Mouse (Mus musculus): ENCODE data around the gene Tyms. TPM values are rescaled to one million over a fixed set of nuclear protein-coding genes. Genes with fewer than 3 reads are reported as not detected.

Tyms gene
- 117 and 142 TPM in 2 replicates for polyA plus RNA-seq (2014; fragmentation: Nextera tagmentation; extraction: Ambion mirVana)

DNA sequence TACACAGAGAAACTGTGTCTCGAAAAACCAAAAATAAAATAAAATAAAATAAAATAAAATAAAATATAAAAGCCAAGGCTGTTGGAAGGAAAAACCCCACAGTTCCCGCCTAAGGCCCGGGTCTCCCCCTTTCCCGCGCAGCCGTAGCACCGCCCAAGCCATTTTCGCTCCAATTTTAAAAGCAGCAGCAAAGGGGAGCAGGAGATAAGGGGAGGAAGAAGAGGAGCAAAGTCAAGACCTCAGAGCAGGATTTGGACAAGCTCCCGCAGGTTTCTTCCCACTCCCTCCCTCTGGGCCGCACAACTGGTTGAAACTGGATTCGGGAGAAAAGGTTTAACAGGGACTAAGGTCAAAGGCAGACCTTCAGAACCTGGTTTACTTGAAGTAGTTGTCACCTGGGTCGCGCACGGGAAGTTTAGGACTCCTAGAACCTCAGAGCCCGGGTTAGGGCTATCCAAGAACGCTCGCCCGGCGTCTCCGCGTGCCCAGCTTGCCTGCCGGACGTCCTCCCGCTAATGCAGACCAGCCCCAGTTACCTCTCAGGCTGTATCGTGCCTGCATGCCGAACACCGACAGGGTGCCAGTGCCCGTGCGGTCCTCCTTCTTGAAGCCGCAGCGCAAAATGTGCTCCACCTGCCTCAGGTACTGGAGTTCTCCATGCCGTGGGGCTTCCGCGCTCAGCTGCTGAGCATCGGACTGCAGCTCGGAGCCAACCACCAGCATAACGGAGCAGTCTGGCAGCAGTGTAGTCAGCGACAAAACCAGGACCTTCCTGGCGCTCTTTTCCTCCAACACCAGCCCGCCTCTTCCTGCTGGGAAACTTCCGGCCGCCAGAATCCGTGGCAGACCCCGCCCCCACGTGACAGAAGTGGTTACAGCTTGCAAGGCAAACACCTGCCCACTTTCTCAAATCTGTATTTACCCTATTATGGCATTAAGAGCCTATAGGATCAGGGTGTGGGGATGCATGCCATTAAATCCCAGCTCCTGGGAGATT lies at the start of gene Tyms:
Gene Tyms, minus strand, starts transcription at position 793 of the 997 bp plus-strand sequence.
- H3K27ac ChIP-seq (ENCODE audit: low read depth, low read length): peak within 1 kb of the TSS; percentile 76
- WGBS: 1% methylated on average over 45 of the region's 45 CpGs
- peak within 1 kb of the TSS; percentile 70 for H3K4me3 ChIP-seq (ENCODE audit: low read depth, low read length)
- peak; percentile 92 for DNase-seq (ENCODE audit: low spot score)
- H3K36me3 ChIP-seq (ENCODE audit: control insufficient read depth, insufficient read depth, low read length): peaks cover 20% of the 10 kb centered on the region
- H3K9ac ChIP-seq (ENCODE audit: low read length): peak within 1 kb of the TSS; percentile 82
- peaks cover 4% of the 10 kb centered on the region; the same call in 1 of the 2 replicates for H3K4me1 ChIP-seq (ENCODE audit: control insufficient read depth, insufficient read depth, low read length)
- H3K4me2 ChIP-seq (ENCODE audit: low read length): peak within 1 kb of the TSS; percentile 66
- no peaks in the 10 kb centered on the region for H3K27me3 ChIP-seq (replicated peaks; ENCODE audit: control insufficient read depth, insufficient read depth, low read length)
- ATAC-seq: peak; percentile 95
- H3K9me3 ChIP-seq (replicated peaks; ENCODE audit: control insufficient read depth, low read length): no peaks in the 10 kb centered on the region

DNA sequence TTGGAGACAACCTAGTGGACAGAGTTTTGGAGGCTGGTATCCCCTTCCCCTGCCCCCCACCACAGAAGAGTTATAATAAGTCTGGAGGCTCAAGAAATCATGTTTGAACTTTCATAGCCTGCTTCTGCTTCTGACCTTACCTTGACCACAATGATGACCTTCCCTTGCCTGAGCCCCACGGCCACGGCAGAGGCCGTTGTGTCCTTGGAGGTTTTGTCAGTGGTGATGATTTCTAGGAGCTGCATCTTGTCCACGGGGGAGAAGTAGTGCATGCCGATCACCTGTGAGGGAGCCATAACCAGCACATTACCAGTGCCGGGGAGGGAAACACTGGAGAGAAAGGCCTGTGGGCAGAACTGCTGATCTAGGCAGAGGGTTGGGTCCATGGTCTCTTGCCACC lies 49.1 kb upstream of the Tyms start:
- Histone ChIP-seq H3K27ac (ENCODE audit: low read depth, low read length) (no peak overlapping the region), H3K27me3 (replicated peaks; ENCODE audit: control insufficient read depth, insufficient read depth, low read length) (no peaks in the 10 kb centered on the region), H3K9me3 (replicated peaks; ENCODE audit: control insufficient read depth, low read length) (no peaks in the 10 kb centered on the region), H3K9ac (ENCODE audit: low read length) (no peak overlapping the region), H3K36me3 (ENCODE audit: control insufficient read depth, insufficient read depth, low read length) (peaks cover 92% of the 10 kb centered on the region), H3K4me3 (ENCODE audit: low read depth, low read length) (no peak overlapping the region), H3K4me1 (ENCODE audit: control insufficient read depth, insufficient read depth, low read length) (no peaks in the 10 kb centered on the region), H3K4me2 (ENCODE audit: low read length) (no peak overlapping the region)
- DNase-seq (ENCODE audit: low spot score) (no peak), ATAC-seq (no peak)
- WGBS: 95% methylated on average over 6 of the region's 6 CpGs

GRCm38 (mm10) chr5:30120106-30120505 lies 46.7 kb upstream of the Tyms start:
- no peak for DNase-seq (ENCODE audit: low spot score)
- H3K9ac ChIP-seq (ENCODE audit: low read length): no peak overlapping the region
- no peak overlapping the region for H3K27ac ChIP-seq (ENCODE audit: low read depth, low read length)
- ATAC-seq: no peak
- no peak overlapping the region for H3K4me3 ChIP-seq (ENCODE audit: low read depth, low read length)
- H3K9me3 ChIP-seq (replicated peaks; ENCODE audit: control insufficient read depth, low read length): no peaks in the 10 kb centered on the region
- H3K4me2 ChIP-seq (ENCODE audit: low read length): no peak overlapping the region
- H3K27me3 ChIP-seq (replicated peaks; ENCODE audit: control insufficient read depth, insufficient read depth, low read length): no peaks in the 10 kb centered on the region
- 85% methylated on average over 7 of the region's 7 CpGs for whole genome bisulfite sequencing
- H3K36me3 ChIP-seq (ENCODE audit: control insufficient read depth, insufficient read depth, low read length): peaks cover 97% of the 10 kb centered on the region
- no peaks in the 10 kb centered on the region for H3K4me1 ChIP-seq (ENCODE audit: control insufficient read depth, insufficient read depth, low read length)

- no peak overlapping the region for H3K4me3 ChIP-seq (ENCODE audit: low read depth, low read length)
- peaks cover 88% of the 10 kb centered on the region for H3K36me3 ChIP-seq (ENCODE audit: control insufficient read depth, insufficient read depth, low read length)
- no peak overlapping the region for H3K9ac ChIP-seq (ENCODE audit: low read length)
- ATAC-seq (no peak), DNase-seq (ENCODE audit: low spot score) (no peak)
- no peaks in the 10 kb centered on the region for H3K27me3 ChIP-seq (replicated peaks; ENCODE audit: control insufficient read depth, insufficient read depth, low read length)
- no peak overlapping the region for H3K27ac ChIP-seq (ENCODE audit: low read depth, low read length)
- H3K9me3 ChIP-seq (replicated peaks; ENCODE audit: control insufficient read depth, low read length): no peaks in the 10 kb centered on the region
- no peak overlapping the region for H3K4me2 ChIP-seq (ENCODE audit: low read length)
- WGBS: 90% methylated on average over 6 of the region's 6 CpGs
- H3K4me1 ChIP-seq (ENCODE audit: control insufficient read depth, insufficient read depth, low read length): peaks cover 3% of the 10 kb centered on the region; the same call in 1 of the 2 replicates
Observed at GRCm38 (mm10) chr5:30119163-30119562, 45.7 kb upstream of the Tyms start.

GRCm38 (mm10) chr5:30118018-30118417 lies 44.6 kb upstream of the Tyms start:
- no peak for ATAC-seq
- no peak overlapping the region for H3K4me3 ChIP-seq (ENCODE audit: low read depth, low read length)
- H3K9ac ChIP-seq (ENCODE audit: low read length): no peak overlapping the region
- H3K27ac ChIP-seq (ENCODE audit: low read depth, low read length): no peak overlapping the region
- H3K4me2 ChIP-seq (ENCODE audit: low read length): no peak overlapping the region
- no peak for DNase-seq (ENCODE audit: low spot score)
- peaks cover 3% of the 10 kb centered on the region; the same call in 1 of the 2 replicates for H3K4me1 ChIP-seq (ENCODE audit: control insufficient read depth, insufficient read depth, low read length)
- peaks cover 3% of the 10 kb centered on the region; the same call in 1 of the 2 replicates for H3K27me3 ChIP-seq (replicated peaks; ENCODE audit: control insufficient read depth, insufficient read depth, low read length)
- H3K36me3 ChIP-seq (ENCODE audit: control insufficient read depth, insufficient read depth, low read length): peaks cover 85% of the 10 kb centered on the region
- no peaks in the 10 kb centered on the region for H3K9me3 ChIP-seq (replicated peaks; ENCODE audit: control insufficient read depth, low read length)
- 78% methylated on average over 1 of the region's 1 CpGs for WGBS

DNA sequence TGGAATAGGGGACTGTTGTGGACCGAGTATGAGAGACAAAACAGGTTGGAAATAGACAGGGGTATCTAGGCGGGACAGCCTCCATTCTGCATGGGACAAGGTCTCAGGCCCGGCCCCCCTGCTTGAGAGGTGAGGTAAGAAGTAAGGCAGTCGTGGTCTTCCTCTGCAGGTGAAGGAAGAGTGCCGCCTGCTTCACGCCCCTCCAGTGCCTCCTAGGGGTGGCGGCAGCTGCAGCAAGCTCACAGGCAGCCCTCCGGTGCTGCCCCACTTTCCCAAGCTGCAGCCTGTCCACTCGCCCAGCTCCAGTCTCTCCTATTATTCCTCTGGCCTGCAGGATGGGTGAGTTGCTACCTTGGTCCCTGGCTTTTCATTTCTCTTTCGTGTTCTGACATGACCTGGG lies 42.3 kb upstream of the Tyms start:
- ATAC-seq (no peak), DNase-seq (ENCODE audit: low spot score) (no peak)
- H3K9me3 ChIP-seq (replicated peaks; ENCODE audit: control insufficient read depth, low read length): no peaks in the 10 kb centered on the region
- no peak overlapping the region for H3K4me3 ChIP-seq (ENCODE audit: low read depth, low read length)
- no peak overlapping the region for H3K27ac ChIP-seq (ENCODE audit: low read depth, low read length)
- peaks cover 6% of the 10 kb centered on the region; the same call in 1 of the 2 replicates for H3K27me3 ChIP-seq (replicated peaks; ENCODE audit: control insufficient read depth, insufficient read depth, low read length)
- H3K4me2 ChIP-seq (ENCODE audit: low read length): no peak overlapping the region
- peaks cover 68% of the 10 kb centered on the region for H3K36me3 ChIP-seq (ENCODE audit: control insufficient read depth, insufficient read depth, low read length)
- 42% methylated on average over 10 of the region's 10 CpGs for WGBS
- H3K9ac ChIP-seq (ENCODE audit: low read length): no peak overlapping the region
- peaks cover 11% of the 10 kb centered on the region for H3K4me1 ChIP-seq (ENCODE audit: control insufficient read depth, insufficient read depth, low read length)

GRCm38 (mm10) chr5:30114761-30115140 lies 41.3 kb upstream of the Tyms start:
- ATAC-seq (no peak), DNase-seq (ENCODE audit: low spot score) (no peak)
- Histone ChIP-seq H3K4me2 (ENCODE audit: low read length) (peak overlapping the region; percentile 69), H3K4me3 (ENCODE audit: low read depth, low read length) (peak overlapping the region; percentile 43), H3K27me3 (replicated peaks; ENCODE audit: control insufficient read depth, insufficient read depth, low read length) (peaks cover 6% of the 10 kb centered on the region; the same call in 1 of the 2 replicates), H3K4me1 (ENCODE audit: control insufficient read depth, insufficient read depth, low read length) (peaks cover 21% of the 10 kb centered on the region), H3K9me3 (replicated peaks; ENCODE audit: control insufficient read depth, low read length) (no peaks in the 10 kb centered on the region), H3K36me3 (ENCODE audit: control insufficient read depth, insufficient read depth, low read length) (peaks cover 63% of the 10 kb centered on the region), H3K27ac (ENCODE audit: low read depth, low read length) (no peak overlapping the region), H3K9ac (ENCODE audit: low read length) (peak overlapping the region; percentile 59)
- 5% methylated on average over 28 of the region's 28 CpGs for WGBS

DNA sequence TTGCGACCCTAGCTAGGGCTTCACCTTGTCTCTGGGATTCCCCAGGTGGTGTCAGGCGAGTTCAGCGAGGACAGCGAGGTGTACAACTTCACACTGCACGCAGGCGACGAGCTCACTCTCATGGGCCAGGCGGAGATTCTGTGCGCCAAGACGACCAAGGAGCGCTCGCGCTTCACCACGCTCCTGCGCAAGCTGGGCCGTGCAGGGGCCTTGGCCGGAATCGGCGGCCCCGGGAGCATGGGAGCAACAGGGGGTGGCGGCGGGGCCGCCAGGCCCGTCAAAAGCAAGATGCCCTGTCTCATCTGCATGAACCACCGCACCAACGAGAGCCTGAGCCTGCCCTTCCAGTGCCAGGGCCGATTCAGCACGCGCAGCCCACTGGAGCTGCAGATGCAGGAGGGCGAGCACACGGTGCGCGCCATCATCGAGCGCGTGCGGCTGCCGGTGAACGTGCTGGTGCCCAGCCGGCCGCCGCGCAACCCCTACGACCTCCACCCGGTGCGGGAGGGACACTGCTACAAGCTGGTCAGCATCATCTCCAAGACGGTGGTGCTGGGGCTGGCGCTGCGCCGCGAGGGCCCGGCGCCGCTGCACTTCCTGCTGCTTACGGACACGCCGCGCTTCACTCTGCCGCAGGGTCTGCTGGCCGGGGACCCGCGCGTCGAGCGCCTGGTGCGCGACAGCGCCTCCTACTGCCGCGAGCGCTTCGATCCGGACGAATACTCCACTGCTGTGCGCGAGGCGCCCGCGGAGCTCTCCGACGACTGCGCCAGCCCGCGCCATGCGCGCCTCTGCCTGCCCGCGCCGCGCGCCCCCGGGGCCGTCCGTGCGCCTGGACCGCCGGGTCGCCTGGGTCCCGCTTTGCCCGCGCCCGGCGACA lies 40.7 kb upstream of the Tyms start:
- ATAC-seq: peak; percentile 90
- 4% methylated on average over 102 of the region's 103 CpGs for WGBS
- H3K4me2 ChIP-seq (ENCODE audit: low read length): peak overlapping the region; percentile 69
- no peaks in the 10 kb centered on the region for H3K9me3 ChIP-seq (replicated peaks; ENCODE audit: control insufficient read depth, low read length)
- peaks cover 6% of the 10 kb centered on the region; the same call in 1 of the 2 replicates for H3K27me3 ChIP-seq (replicated peaks; ENCODE audit: control insufficient read depth, insufficient read depth, low read length)
- DNase-seq (ENCODE audit: low spot score): peak; percentile 89
- H3K27ac ChIP-seq (ENCODE audit: low read depth, low read length): no peak overlapping the region; the same call in 1 of the 2 replicates
- H3K4me1 ChIP-seq (ENCODE audit: control insufficient read depth, insufficient read depth, low read length): peaks cover 24% of the 10 kb centered on the region
- peak overlapping the region; percentile 59 for H3K9ac ChIP-seq (ENCODE audit: low read length)
- peak overlapping the region; percentile 43 for H3K4me3 ChIP-seq (ENCODE audit: low read depth, low read length)
- peaks cover 60% of the 10 kb centered on the region for H3K36me3 ChIP-seq (ENCODE audit: control insufficient read depth, insufficient read depth, low read length)
